Mouse (Mus musculus): Measurements from ENCODE around the gene Ogg1. TPM values are rescaled to one million over a fixed set of nuclear protein-coding genes. Genes with fewer than 3 reads are reported as not detected.

The Ogg1 gene
- polyA plus RNA-seq, 1 experiment from 2014 or later = 13.6 TPM

DNA sequence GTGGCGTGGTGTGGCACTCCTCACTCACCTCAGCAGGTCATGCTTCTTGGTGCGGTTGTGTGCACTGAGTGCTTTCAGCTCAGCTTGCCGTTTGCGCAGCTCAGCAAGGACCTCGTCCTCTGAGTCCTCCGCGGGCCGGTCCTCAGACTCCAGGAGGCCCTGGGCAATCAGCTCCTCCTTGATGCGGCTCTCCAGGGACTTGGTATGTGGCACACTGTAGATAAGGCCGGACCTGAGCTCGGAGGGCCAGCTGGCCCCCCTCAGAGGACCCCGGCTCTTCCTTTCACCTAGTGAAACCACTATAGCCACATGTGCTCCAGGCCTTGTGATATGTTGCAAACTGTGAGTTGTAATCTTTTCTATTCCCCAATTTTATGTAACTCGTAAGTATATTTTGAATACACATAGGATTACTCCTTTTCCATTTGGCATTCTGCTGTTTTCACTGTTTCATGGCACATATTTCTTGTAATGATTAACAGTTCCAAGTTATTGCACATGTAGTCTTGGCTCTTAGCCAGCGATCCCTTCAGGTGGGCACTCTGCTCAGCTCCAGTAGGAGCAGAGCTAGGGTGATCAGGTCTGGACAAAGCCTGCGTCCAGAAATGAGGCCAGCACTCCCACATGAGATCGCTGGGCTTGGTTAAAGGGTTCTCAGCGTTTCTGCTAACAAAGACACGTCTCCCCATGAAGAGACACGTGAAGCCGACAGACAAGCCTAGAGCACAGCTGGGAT is 43.6 kb downstream of the Ogg1 start:
- H3K27me3 ChIP-seq = no peaks in the 10 kb centered on the region
- H3K9ac ChIP-seq = no peak overlapping the region
- no peak overlapping the region for H3K4me2 ChIP-seq (replicated peaks)
- no peaks in the 10 kb centered on the region for H3K4me1 ChIP-seq
- ATAC-seq (ENCODE audit: insufficient number of reproducible peaks, low FRiP score, low TSS enrichment, low read depth) = no peak
- 92% methylated on average over 20 of the region's 20 CpGs for WGBS
- peaks cover 83% of the 10 kb centered on the region for H3K36me3 ChIP-seq
- H3K27ac ChIP-seq (replicated peaks) = no peak overlapping the region
- H3K9me3 ChIP-seq (replicated peaks) = no peaks in the 10 kb centered on the region
- no peak overlapping the region for H3K4me3 ChIP-seq (replicated peaks)

DNA sequence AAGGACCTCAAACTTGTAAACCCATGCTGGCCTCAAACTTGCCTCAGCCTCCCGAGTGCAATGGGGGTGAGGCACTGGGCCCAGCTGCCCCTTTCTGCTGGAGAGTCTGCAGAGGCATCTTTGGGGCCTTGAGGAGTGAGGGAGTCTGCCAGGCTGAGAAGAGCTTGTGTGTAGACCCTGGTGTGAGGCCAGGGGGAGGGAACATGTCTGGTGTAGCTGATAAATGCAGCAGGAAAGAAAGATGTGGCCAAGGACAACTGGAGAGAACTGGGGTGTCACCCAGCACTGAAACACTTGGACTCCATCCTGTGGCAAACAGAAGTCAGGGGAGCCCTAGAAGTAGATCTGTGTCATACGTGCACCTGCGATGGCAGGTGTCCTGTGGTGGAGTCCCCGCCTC is 46.7 kb downstream of the Ogg1 start:
- no peak for ATAC-seq (ENCODE audit: insufficient number of reproducible peaks, low FRiP score, low TSS enrichment, low read depth)
- peaks cover 9% of the 10 kb centered on the region; the same call in 1 of the 2 replicates for H3K4me1 ChIP-seq
- peaks cover 68% of the 10 kb centered on the region for H3K36me3 ChIP-seq
- no peaks in the 10 kb centered on the region for H3K9me3 ChIP-seq (replicated peaks)
- no peak overlapping the region for H3K4me2 ChIP-seq (replicated peaks)
- 88% methylated on average over 4 of the region's 4 CpGs for WGBS
- H3K27ac ChIP-seq (replicated peaks) = no peak overlapping the region
- no peak overlapping the region for H3K4me3 ChIP-seq (replicated peaks)
- no peak overlapping the region for H3K9ac ChIP-seq
- no peaks in the 10 kb centered on the region for H3K27me3 ChIP-seq

DNA sequence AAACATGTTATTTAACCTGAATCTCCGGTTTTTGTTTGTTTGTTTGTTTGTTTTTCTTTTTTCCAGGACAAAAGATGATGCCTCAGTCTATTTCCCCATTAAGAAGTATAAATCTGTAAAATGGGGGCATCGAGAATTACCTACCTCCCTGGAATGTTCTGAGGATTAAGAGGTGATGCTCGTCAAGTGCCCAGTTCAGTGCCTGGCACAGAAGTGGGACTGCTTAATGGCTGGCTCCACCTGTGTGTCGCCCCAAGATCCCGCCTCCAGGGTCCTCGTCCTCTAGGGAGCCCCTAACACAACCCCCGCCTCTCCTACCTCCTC is 50.4 kb downstream of the Ogg1 start:
- no peaks in the 10 kb centered on the region for H3K9me3 ChIP-seq (replicated peaks)
- H3K9ac ChIP-seq = peak overlapping the region; percentile 77
- 11% methylated on average over 7 of the region's 7 CpGs for WGBS
- H3K4me1 ChIP-seq = peaks cover 23% of the 10 kb centered on the region
- H3K4me3 ChIP-seq (replicated peaks) = peak overlapping the region; percentile 76
- H3K4me2 ChIP-seq (replicated peaks) = peak overlapping the region; percentile 78
- ATAC-seq (ENCODE audit: insufficient number of reproducible peaks, low FRiP score, low TSS enrichment, low read depth) = no peak
- no peaks in the 10 kb centered on the region for H3K27me3 ChIP-seq
- H3K27ac ChIP-seq (replicated peaks) = peak overlapping the region; percentile 93
- peaks cover 54% of the 10 kb centered on the region for H3K36me3 ChIP-seq

DNA sequence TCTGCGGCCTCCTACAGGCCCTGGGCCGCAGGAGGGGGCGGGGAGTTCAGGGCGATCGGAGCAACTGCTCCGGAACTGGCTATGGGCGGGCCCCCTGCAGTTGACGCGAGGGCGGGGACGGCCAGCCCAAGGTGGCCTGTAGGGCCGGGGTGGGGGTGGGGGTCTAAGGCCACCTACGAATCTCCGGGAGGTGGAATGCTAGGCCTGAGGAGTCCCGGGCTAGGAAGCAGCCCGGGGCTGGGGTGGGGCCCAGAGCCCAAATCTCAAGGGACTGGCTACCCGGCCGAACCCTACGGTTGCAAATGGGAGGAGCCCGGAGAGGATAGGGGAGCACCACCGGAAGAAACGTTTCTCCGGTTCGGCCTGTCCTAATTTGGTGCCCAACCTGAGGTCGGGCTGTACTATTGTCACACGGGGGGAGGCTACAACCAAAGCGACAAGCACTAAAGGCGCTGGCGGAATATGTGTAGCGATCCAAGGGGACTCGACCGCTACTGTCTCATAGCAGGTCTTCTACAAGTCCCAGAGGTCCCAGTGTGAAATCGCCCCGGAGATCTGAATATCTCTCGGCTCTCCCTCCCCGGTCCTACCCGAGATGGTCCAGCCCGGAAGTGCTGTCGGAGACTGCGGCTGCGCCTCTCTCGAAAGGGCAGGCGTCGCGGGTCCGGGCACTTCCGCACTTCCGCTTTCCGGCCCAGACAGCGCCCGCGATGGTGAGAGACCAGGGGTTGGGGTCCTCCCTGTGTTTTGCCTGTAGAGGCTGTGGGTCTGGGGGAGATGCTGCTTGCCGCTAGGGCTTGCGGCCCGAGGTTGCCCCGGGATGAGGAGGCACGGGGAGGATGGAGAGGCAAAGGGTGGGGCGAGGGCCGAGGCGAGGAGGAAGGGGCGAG is 51.0 kb downstream of the Ogg1 start, which contains the start of the genes Tada3 and Arpc4:
TSS of gene Tada3 (minus strand) at position 388 of the 890 bp plus-strand sequence.
TSS of gene Arpc4 (plus strand) at position 620 of the 890 bp plus-strand sequence.
- H3K4me3 ChIP-seq (replicated peaks) = peak within 1 kb of the TSS; percentile 76

DNA sequence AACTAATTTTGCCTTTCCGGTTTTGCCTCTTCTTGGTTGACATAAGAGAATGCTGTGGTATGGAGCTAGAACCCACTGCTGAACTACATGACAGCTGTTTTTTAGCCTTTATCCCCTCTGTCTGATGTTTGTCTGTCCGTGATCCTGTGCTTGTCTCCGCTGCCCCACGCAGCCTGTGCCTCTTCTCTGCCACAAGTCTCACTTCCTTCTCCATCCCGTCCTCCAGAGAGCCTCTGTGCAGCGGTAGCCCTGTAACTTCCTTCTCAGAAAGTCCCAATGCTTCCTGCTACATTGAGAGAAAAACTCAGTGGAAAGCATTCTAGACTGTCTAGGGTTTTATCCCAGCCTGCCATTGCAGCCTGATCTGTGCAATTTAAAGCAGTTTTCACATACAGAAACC is 52.5 kb downstream of the Ogg1 start:
- peaks cover 53% of the 10 kb centered on the region for H3K36me3 ChIP-seq
- H3K4me2 ChIP-seq (replicated peaks) = peak overlapping the region; percentile 78
- peaks cover 23% of the 10 kb centered on the region for H3K4me1 ChIP-seq
- no peak overlapping the region for H3K9ac ChIP-seq
- peak overlapping the region; percentile 76 for H3K4me3 ChIP-seq (replicated peaks)
- WGBS = 73% methylated on average over 6 of the region's 6 CpGs
- H3K9me3 ChIP-seq (replicated peaks) = no peaks in the 10 kb centered on the region
- no peak overlapping the region for H3K27ac ChIP-seq (replicated peaks)
- ATAC-seq (ENCODE audit: insufficient number of reproducible peaks, low FRiP score, low TSS enrichment, low read depth) = no peak
- H3K27me3 ChIP-seq = no peaks in the 10 kb centered on the region

More for the DNA sequence above, 51.0 kb downstream of the Ogg1 start, which contains the start of the genes Tada3 and Arpc4:
- Histone ChIP-seq H3K27ac (replicated peaks) (peak within 1 kb of the TSS; percentile 93), H3K9me3 (replicated peaks) (no peaks in the 10 kb centered on the region), H3K4me2 (replicated peaks) (peak within 1 kb of the TSS; percentile 78), H3K36me3 (peaks cover 50% of the 10 kb centered on the region), H3K9ac (peak within 1 kb of the TSS; percentile 77), H3K4me1 (peaks cover 23% of the 10 kb centered on the region), H3K27me3 (no peaks in the 10 kb centered on the region)
- under 1% methylated on average over 61 of the region's 61 CpGs for WGBS
- peak; percentile 95 for ATAC-seq (ENCODE audit: insufficient number of reproducible peaks, low FRiP score, low TSS enrichment, low read depth)

DNA sequence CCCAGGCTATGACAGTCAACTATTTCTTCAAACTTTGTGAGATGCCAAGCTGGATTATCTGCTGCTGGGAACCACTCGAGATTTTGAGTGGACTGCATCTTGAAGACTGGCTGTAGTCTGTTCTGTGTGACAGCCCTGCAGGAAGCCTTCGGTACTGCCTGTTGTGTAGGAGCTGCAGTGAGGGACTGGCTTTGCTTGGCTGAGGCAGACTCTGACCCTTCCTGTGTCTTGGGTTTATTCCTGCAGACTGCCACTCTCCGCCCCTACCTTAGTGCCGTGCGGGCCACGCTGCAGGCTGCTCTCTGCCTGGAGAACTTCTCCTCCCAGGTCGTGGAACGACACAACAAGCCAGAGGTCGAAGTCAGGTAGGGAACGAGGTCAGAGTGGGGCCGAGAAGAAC is 53.7 kb downstream of the Ogg1 start:
- Histone ChIP-seq H3K36me3 (peaks cover 54% of the 10 kb centered on the region), H3K27me3 (no peaks in the 10 kb centered on the region), H3K9me3 (replicated peaks) (no peaks in the 10 kb centered on the region), H3K27ac (replicated peaks) (no peak overlapping the region), H3K4me1 (peaks cover 23% of the 10 kb centered on the region), H3K4me3 (replicated peaks) (no peak overlapping the region), H3K4me2 (replicated peaks) (no peak overlapping the region), H3K9ac (no peak overlapping the region)
- no peak for ATAC-seq (ENCODE audit: insufficient number of reproducible peaks, low FRiP score, low TSS enrichment, low read depth)
- 92% methylated on average over 11 of the region's 11 CpGs for WGBS

DNA sequence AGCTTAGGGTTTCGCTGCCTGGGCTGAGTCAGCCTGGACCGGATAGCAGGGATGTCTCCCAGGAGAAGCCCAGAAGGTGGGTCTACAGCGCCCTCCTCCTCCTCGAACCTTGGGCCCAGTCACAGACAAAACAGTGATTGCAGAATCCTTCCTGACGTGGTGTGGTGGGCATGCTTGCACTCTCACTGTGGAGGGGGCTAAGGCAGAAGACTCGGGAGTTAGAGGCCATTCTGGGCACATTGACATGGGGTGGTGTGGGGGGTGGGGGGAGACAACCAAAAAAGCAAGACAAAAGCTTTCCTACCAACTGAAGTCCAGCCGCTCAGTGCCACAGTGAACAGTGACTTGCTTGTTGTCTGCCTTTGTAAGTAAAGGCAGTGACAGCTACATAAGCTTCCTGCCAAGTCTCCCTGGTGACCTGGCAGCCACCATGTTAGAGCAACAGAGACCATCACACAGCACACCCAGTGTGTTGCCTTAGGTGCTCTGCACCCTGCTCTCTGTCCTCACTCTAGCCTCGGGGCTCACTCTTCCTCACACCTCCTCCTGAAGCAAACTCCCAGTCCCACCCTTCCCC is 57.7 kb downstream of the Ogg1 start:
- ATAC-seq (ENCODE audit: insufficient number of reproducible peaks, low FRiP score, low TSS enrichment, low read depth) = no peak
- Histone ChIP-seq H3K36me3 (peaks cover 88% of the 10 kb centered on the region), H3K9ac (no peak overlapping the region), H3K27ac (replicated peaks) (no peak overlapping the region), H3K4me3 (replicated peaks) (no peak overlapping the region), H3K4me1 (peaks cover 5% of the 10 kb centered on the region), H3K27me3 (no peaks in the 10 kb centered on the region), H3K9me3 (replicated peaks) (no peaks in the 10 kb centered on the region), H3K4me2 (replicated peaks) (no peak overlapping the region)
- WGBS = 90% methylated on average over 8 of the region's 8 CpGs

Other genes with a start within 250 kb of the Ogg1 start
- 81.1 and 84.7 TPM in 2 replicates for gene Setd5, start 249.6 kb upstream of the Ogg1 start, polyA plus RNA-seq (2015; fragmentation: Nextera tagmentation; extraction: Ambion mirVana)
- 1.5 and 1.9 TPM in 2 replicates for gene Lhfpl4, start 131.6 kb upstream of the Ogg1 start, polyA plus RNA-seq (2015; fragmentation: Nextera tagmentation; extraction: Ambion mirVana)
- gene Mtmr14, start 89.1 kb upstream of the Ogg1 start, polyA plus RNA-seq (2015; fragmentation: Nextera tagmentation; extraction: Ambion mirVana) = 32.3 and 35.6 TPM in 2 replicates
- gene Cpne9, start 44.7 kb upstream of the Ogg1 start, polyA plus RNA-seq (2015; fragmentation: Nextera tagmentation; extraction: Ambion mirVana) = 0.21 and 1.1 TPM in 2 replicates
- gene Brpf1, start 19.8 kb upstream of the Ogg1 start, polyA plus RNA-seq (2015; fragmentation: Nextera tagmentation; extraction: Ambion mirVana) = 18.0 and 22.9 TPM in 2 replicates
- gene Camk1, start 17.0 kb downstream of the Ogg1 start, polyA plus RNA-seq (2015; fragmentation: Nextera tagmentation; extraction: Ambion mirVana) = 100 and 101 TPM in 2 replicates
- gene Tada3, start 50.9 kb downstream of the Ogg1 start, polyA plus RNA-seq (2015; fragmentation: Nextera tagmentation; extraction: Ambion mirVana) = 51.0 and 54.2 TPM in 2 replicates
- gene Arpc4, start 51.1 kb downstream of the Ogg1 start, polyA plus RNA-seq (2015; fragmentation: Nextera tagmentation; extraction: Ambion mirVana) = 381 and 384 TPM in 2 replicates
- gene Ttll3, start 62.3 kb downstream of the Ogg1 start, polyA plus RNA-seq (2015; fragmentation: Nextera tagmentation; extraction: Ambion mirVana) = 7.7 and 10.7 TPM in 2 replicates
- gene Rpusd3, start 92.4 kb downstream of the Ogg1 start, polyA plus RNA-seq (2015; fragmentation: Nextera tagmentation; extraction: Ambion mirVana) = 16.7 and 19.7 TPM in 2 replicates
- not detected in 2 replicates for gene Cidec, start 108.8 kb downstream of the Ogg1 start, polyA plus RNA-seq (2015; fragmentation: Nextera tagmentation; extraction: Ambion mirVana)
- 81.4 and 84.8 TPM in 2 replicates for gene Jagn1, start 115.6 kb downstream of the Ogg1 start, polyA plus RNA-seq (2015; fragmentation: Nextera tagmentation; extraction: Ambion mirVana)
- 11.7 and 12.2 TPM in 2 replicates for gene Il17re, start 131.5 kb downstream of the Ogg1 start, polyA plus RNA-seq (2015; fragmentation: Nextera tagmentation; extraction: Ambion mirVana)
- 34.3 and 37.5 TPM in 2 replicates for gene Il17rc, start 144.5 kb downstream of the Ogg1 start, polyA plus RNA-seq (2015; fragmentation: Nextera tagmentation; extraction: Ambion mirVana)
- gene Creld1, start 156.3 kb downstream of the Ogg1 start, polyA plus RNA-seq (2015; fragmentation: Nextera tagmentation; extraction: Ambion mirVana) = 21.5 and 22.5 TPM in 2 replicates
- gene Prrt3, start 175.0 kb downstream of the Ogg1 start, polyA plus RNA-seq (2015; fragmentation: Nextera tagmentation; extraction: Ambion mirVana) = 1.6 and 2.0 TPM in 2 replicates
- gene Emc3, start 204.7 kb downstream of the Ogg1 start, polyA plus RNA-seq (2015; fragmentation: Nextera tagmentation; extraction: Ambion mirVana) = 101 and 103 TPM in 2 replicates
- 6.6 and 6.9 TPM in 2 replicates for gene Fancd2, start 204.7 kb downstream of the Ogg1 start, polyA plus RNA-seq (2015; fragmentation: Nextera tagmentation; extraction: Ambion mirVana)